Mouse (Mus musculus): Measurements from ENCODE around the gene Gpr180.

DNA sequence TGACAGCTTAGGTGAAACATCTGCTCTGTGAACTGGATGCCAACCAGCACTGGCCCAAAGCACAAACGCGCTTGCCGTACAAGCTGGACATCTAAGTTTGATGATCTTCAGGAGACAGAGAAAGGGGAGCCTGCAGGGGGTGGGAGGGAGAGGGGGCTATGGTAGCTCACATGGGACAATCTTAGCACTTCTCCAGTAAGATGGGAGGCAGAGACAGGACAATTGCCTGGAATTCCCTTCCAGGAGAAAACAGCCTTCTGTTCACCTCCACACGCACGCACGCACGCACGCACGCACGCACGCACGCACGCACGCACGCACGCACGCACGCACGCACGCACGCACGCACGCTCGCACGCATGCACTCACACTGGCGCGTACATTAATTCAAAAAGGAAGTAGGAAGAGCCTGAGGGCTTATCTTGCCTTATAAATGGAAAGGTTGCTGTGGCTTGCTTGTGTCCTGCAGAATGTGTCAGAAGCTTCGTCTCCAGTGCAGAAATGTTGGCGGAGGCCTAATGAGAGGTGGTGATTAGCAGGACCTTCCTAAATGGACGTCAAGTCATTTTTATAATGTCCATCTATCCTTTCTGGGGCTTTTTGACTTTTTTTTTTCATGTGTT lies 38.2 kb downstream of the Gpr180 start:
- TF ChIP-seq GATA1 (IDR thresholded peaks at IDR 0.05; ENCODE audit: borderline replicate concordance, low read length) (no peak), FLI1 (IDR thresholded peaks at IDR 0.05; ENCODE audit: low read length) (no peak)
